Mouse (Mus musculus): ENCODE measurements at regions not wholly inside any gene's neighbourhood (a gene's known extent, or its start where the extent isn't known, plus 50 kb on each side); places are given as distances from the start of the nearest gene placed in this dataset.

GRCm38 (mm10) chr5:43339671-43340070, 106.7 kb downstream of the Cpeb2 start:
- in situ Hi-C loops (cut with MboI; ENCODE audit: unreplicated experiment in 2 of 2), result no loop called here

DNA sequence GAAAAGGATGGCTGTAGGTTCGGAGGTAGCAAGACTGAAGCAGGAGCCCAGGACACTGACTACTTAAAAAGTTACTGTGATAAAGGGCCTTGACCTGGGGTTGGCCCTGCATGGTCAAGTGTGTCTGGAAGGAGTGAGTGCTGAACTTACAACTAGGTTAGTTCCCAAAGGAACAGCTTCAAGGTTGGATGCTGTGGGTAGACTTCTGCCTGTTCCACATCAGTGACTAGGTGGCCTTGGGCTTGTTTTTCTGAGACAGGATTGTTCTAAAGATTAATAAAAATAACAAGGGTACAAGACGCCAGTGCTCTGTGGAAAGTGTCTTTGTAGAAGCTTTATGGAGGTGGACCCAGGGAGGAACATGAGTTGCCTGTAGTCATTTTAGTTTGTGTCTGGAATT, 108.5 kb downstream of the Cpeb2 start:
- in situ Hi-C loops (cut with MboI; ENCODE audit: unreplicated experiment in 2 of 2), result no loop called here

- in situ Hi-C loops (cut with MboI; ENCODE audit: unreplicated experiment in 2 of 2), result no loop called here
Measured at GRCm38 (mm10) chr5:43344441-43344840, 111.5 kb downstream of the Cpeb2 start.

- in situ Hi-C loops (cut with MboI; ENCODE audit: unreplicated experiment in 2 of 2), result loop anchor here in 1 of 2 experiments (25.0 kb wide), 1 partner anchor 389 kb away; no protein-coding TSS in a partner anchor
Measured at GRCm38 (mm10) chr5:43350987-43351386, 118.0 kb downstream of the Cpeb2 start.

- in situ Hi-C loops (cut with MboI; ENCODE audit: unreplicated experiment in 2 of 2), result loop anchor here in 1 of 2 experiments (25.0 kb wide), 1 partner anchor 391 kb away; no protein-coding TSS in a partner anchor
Measured at GRCm38 (mm10) chr5:43353021-43353990, 120.3 kb downstream of the Cpeb2 start.

DNA sequence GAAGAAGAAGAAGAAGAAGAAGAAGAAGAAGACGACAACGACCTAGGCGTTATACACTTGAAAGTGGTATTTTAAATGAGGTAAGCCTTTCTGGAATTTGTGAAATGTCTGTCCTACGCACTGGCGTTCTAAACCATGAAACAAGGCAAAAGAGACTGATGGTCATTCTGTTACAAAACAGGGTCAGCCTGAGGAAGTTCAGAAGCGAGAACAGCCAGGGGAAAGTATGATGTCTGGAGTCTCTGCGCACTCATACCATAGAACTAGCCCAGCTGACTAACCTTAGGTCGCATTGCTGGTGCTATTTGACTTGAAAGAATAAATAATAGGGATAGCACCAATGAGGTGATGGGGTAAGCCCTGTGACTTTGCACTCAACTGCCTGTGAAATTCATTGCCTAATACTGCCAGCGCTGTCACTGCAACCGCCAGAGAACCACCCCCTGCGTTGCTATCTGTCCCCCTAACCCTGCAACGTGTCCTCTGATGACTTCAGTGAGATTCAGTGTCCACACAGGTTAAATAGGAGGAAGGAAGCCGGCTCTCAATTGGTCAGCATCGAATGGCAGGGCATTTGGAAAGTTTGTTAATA, 121.5 kb downstream of the Cpeb2 start:
- in situ Hi-C loops (cut with MboI; ENCODE audit: unreplicated experiment in 2 of 2), result loop anchor here in 1 of 2 experiments (25.0 kb wide), 1 partner anchor 392 kb away; no protein-coding TSS in a partner anchor

DNA sequence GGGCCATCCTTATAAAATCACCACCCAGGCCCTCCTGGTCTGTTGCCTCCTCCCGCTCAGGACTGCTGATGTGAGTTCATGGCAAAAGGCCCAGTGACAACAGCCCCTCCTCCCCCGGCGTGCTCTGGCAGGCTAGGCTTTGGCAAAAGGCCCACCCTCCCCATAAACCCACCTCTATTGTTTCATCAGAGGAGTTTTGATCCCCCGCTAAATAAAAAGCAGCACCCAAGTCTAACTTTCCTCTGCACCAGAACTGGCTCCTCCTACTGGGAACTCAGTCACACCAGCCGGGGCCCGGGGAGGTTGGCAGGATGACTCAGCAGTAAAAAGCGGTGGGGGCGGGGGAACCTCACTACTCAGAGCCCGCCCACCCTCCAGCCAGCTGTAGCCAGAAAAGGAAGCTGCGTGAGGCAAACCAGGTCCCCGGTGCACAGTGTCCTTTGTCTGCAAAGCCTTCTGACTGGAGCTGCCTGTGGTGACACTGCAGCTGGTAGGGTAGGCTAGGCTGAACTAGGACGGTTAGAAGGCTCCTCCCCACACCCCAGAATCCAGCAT, 122.1 kb downstream of the Cpeb2 start:
- in situ Hi-C loops (cut with MboI; ENCODE audit: unreplicated experiment in 2 of 2), result loop anchor here (5.0 to 25.0 kb wide), 2 partner anchors 393 to 1468 kb away; no protein-coding TSS in a partner anchor

GRCm38 (mm10) chr5:43355832-43356231, 122.9 kb downstream of the Cpeb2 start:
- in situ Hi-C loops (cut with MboI; ENCODE audit: unreplicated experiment in 2 of 2), result loop anchor here (5.0 to 25.0 kb wide), 2 partner anchors 394 to 1469 kb away; no protein-coding TSS in a partner anchor

DNA sequence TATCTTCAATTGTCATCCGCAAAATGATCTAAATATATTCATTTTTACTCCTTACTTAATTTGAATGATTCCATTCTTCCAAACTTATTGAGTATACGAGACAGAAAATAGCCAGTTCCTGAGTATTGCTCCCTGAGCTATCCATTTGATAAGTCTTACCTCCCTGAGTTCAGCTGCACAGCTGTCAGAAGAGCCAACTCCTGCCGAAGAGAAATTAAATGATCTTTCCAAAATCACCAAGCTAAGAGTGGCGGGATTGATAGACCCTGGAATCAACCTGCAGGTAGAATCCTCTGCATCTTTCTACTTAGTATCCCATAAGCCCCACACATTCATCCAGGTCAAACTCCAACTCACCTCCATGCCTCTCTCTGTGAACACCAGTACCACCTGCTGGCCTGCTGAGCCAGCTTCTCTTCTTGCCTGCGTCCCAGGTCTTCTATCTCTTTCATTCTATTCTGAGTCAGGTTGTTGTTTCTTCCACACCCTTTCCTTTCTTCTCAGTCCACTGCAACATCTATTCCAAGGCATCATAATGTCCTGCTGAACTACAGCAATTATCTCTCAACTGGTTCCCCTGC, 124.2 kb downstream of the Cpeb2 start:
- in situ Hi-C loops (cut with MboI; ENCODE audit: unreplicated experiment in 2 of 2), result loop anchor here (5.0 to 25.0 kb wide), 2 partner anchors 395 to 1470 kb away; no protein-coding TSS in a partner anchor

- in situ Hi-C loops (cut with MboI; ENCODE audit: unreplicated experiment in 2 of 2), result loop anchor here (5.0 to 25.0 kb wide), 2 partner anchors 396 to 1471 kb away; no protein-coding TSS in a partner anchor
Measured at GRCm38 (mm10) chr5:43357901-43358300, 124.9 kb downstream of the Cpeb2 start.

DNA sequence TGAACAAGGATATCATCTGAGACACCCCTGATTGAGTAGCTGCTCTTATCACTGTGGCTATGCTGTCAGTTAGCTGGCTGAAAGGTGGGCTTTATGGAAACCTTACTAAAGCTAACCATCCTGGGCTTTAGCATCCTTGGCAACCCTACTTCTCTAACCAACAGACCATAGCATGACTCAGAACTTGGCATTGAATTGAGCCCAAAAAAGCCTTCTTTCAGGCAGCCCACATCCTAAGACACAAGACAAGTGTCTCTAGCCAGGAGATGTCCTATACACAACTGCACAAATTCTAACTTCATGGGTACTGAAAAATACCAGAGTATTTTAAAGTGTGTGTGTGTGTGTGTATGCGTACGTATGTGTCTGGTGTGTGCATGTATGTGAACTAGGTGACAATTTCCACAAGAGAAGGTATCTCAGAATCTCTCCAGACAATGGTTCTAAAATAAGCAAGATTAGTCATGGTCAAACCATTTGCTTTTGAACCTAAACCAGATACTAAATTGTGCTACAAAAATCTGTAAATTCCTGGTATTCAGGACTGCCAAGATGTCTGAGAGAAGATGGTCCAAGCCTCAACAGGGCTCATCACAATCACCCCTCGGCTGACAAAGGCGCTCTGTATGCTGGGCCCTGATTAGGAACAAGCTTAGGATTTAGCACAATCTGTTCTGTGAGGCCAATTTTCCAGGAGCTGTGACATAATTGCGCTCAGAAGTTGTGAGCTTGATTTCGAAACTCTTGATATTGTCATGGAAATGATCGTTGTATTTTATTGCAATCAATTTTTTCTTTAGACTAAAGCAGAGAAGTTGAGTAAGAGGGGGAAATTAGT, 126.2 kb downstream of the Cpeb2 start:
- in situ Hi-C loops (cut with MboI; ENCODE audit: unreplicated experiment in 2 of 2), result loop anchor here (5.0 to 25.0 kb wide), 2 partner anchors 397 to 1472 kb away; no protein-coding TSS in a partner anchor

GRCm38 (mm10) chr5:43360298-43360697, 127.3 kb downstream of the Cpeb2 start:
- in situ Hi-C loops (cut with MboI; ENCODE audit: unreplicated experiment in 2 of 2), result loop anchor here in 1 of 2 experiments (5.0 to 25.0 kb wide), 4 partner anchors 398 to 1478 kb away; no protein-coding TSS in a partner anchor

GRCm38 (mm10) chr5:43361026-43361425, 128.1 kb downstream of the Cpeb2 start:
- in situ Hi-C loops (cut with MboI; ENCODE audit: unreplicated experiment in 2 of 2), result loop anchor here in 1 of 2 experiments (5.0 to 25.0 kb wide), 4 partner anchors 399 to 1479 kb away; no protein-coding TSS in a partner anchor

- in situ Hi-C loops (cut with MboI; ENCODE audit: unreplicated experiment in 2 of 2), result loop anchor here in 1 of 2 experiments (25.0 kb wide), 1 partner anchor 410 kb away; no protein-coding TSS in a partner anchor
Measured at GRCm38 (mm10) chr5:43372385-43372784, 139.4 kb downstream of the Cpeb2 start.

DNA sequence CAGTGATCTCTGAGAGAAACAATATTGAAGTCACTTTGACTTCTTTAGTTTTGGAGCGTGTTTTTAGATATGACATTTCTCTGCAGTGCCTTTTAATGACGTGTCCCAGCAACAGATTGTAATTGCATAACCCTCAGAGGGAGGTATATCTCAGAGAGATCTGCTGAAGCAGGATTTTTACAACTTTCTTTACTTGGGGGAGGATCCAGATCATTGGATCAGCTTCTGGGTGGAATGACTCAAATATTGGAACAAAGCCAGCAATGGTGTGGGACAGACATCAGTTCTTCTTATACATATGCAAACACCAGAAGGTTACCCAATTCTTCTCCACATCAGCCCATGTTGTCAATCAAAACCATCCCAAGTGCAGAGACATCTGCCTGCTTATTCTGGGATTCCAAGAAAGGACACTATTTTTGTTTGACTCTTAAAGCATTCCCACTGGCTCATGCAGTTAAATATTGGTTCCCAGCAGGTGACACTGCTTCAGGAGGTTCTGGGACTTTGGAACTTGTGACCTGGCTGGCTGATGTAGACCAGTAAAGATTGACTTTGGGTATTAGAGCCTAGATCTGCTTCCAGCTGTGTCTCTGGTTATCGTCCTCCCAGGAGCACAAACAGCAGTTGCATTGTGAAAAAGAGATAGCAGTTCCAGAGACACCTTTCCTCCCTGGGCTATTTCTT, 130.5 kb upstream of the C1qtnf7 start:
- in situ Hi-C loops (cut with MboI; ENCODE audit: unreplicated experiment in 2 of 2), result no loop called here

DNA sequence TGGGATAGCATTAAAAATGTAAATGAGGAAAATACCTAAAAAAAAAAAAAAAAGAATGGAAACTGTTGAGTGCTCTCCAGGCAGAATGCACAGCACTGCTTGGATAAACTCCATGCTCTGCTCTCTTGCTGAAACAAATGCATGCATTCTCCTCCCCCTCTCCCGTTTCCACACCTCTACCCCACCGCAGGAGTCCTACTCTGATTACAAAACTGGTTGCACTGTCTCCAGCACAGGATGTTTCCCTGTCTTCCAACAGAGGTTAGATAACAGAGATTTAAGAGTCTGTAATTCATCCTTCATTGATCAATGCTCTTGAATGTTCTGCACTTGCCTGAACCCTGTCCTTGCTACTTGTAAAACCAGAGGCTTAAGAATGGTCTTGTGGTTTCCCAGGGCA, 124.3 kb upstream of the C1qtnf7 start:
- in situ Hi-C loops (cut with MboI; ENCODE audit: unreplicated experiment in 2 of 2), result no loop called here

DNA sequence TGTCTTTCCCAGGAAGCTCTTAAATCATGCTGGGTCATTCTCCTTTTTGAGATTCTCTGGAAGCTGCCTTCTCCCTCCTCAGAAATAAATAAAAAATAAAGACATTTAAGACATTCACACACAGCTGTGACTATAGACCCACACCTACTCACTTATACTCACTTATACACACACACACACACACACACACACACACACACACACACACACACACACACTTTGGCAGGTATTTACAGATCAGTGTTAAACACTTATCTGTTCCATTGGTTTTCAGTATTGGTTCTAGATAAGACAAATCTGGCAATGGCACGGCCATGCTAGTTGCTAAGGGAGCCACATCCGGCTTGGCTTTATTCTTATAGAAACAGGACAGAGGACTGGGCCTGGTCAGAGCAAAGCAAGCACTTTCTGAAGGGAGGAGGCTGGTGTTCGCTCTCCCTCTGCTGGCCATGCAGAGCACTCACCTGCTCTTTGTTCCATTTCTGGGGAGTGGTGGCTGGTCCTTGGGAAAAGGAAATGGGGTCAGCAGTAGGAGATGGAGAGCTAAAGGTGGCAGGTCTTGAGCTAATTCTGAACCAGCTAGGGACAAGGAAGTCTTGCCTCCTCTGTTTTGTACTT, 123.8 kb upstream of the C1qtnf7 start:
- in situ Hi-C loops (cut with MboI; ENCODE audit: unreplicated experiment in 2 of 2), result no loop called here

GRCm38 (mm10) chr5:43392908-43393545, 122.3 kb upstream of the C1qtnf7 start:
- in situ Hi-C loops (cut with MboI; ENCODE audit: unreplicated experiment in 2 of 2), result no loop called here
